ENCODE assay signal across 15 mouse cellular contexts in genomic region chr8:120440739-120441138, GRCm38 (mm10).
DNase-seq lines count a peak whose midpoint lies in the region; ATAC-seq lines count a peak whose summit lies in the region.
"Had no signal": no experiment of that assay in that cellular context is flagged by ENCODE, and none has a peak within 500 bp of the region (broad histone marks: within the 10 kb centered on the region; RNA-seq: fewer than 3 reads in every experiment).

No protein-coding gene starts in this region.

- H3K36me3 ChIP-seq in forebrain, embryonic 14.5 days (ENCODE audit: control insufficient read depth, insufficient read depth, low read length): no peaks in the 10 kb centered on the region
- H3K36me3 ChIP-seq: heart, embryonic 15.5 days had no signal

- ATAC-seq in forebrain, embryonic 14.5 days: no peak

- DNase-seq in layer of hippocampus, adult 18-20 months (ENCODE audit: low spot score in 2 of 2): peak; percentile 61 to 80
- DNase-seq in layer of hippocampus, postnatal 25 days (ENCODE audit: extremely low spot score in 1 of 2, low spot score in 1 of 2): no peak
- DNase-seq in forebrain, embryonic 14.5 days (ENCODE audit: low spot score): no peak
- peak; percentile 66 to 67 for DNase-seq in layer of hippocampus, postnatal 36 days
- peak; percentile 62 to 65 for DNase-seq in right cerebral cortex, adult 2 months (ENCODE audit: low spot score in 2 of 2)
- DNase-seq in kidney, adult 11 months: no peak
- DNase-seq in gastrocnemius, postnatal 25 days: no peak
- DNase-seq in thymus, postnatal 14 days: no peak
- DNase-seq: adrenal gland, postnatal 14 days; cerebellum, adult 9-11 months; gastrocnemius, postnatal 10 days; liver; thymus, postnatal 25 days had no signal

- no peaks in the 10 kb centered on the region for H3K27me3 ChIP-seq in forebrain, embryonic 14.5 days (replicated peaks; ENCODE audit: control insufficient read depth, insufficient read depth, low read length)
- H3K27me3 ChIP-seq: heart, embryonic 15.5 days had no signal

- no peak overlapping the region for H3K9ac ChIP-seq in forebrain, embryonic 14.5 days (ENCODE audit: low read length)
- H3K9ac ChIP-seq: heart, embryonic 15.5 days had no signal

- no peaks in the 10 kb centered on the region for H3K9me3 ChIP-seq in forebrain, embryonic 14.5 days (replicated peaks; ENCODE audit: control insufficient read depth, low read length)
- H3K9me3 ChIP-seq: heart, embryonic 15.5 days had no signal

- peaks cover 62% of the 10 kb centered on the region for H3K4me1 ChIP-seq in forebrain, embryonic 14.5 days (ENCODE audit: control insufficient read depth, insufficient read depth, low read length)

- no peak overlapping the region for H3K4me3 ChIP-seq in forebrain, embryonic 14.5 days (ENCODE audit: low read depth, low read length)
- H3K4me3 ChIP-seq: heart, embryonic 15.5 days had no signal

- 48% methylated on average over 12 of the region's 12 CpGs for WGBS in forebrain, embryonic 14.5 days

- no peak overlapping the region for H3K4me2 ChIP-seq in forebrain, embryonic 14.5 days (ENCODE audit: low read length)
- H3K4me2 ChIP-seq: heart, embryonic 15.5 days had no signal

- peak overlapping the region; percentile 74; the same call in 1 of the 2 replicates for H3K27ac ChIP-seq in forebrain, embryonic 14.5 days (ENCODE audit: low read depth, low read length)
- H3K27ac ChIP-seq: heart, embryonic 15.5 days; kidney, postnatal 0 days had no signal

Comparison
In these comparisons a context has a peak if more than half of its experiments do, and no peak if none do; other contexts are left out.
1. DNase-seq: peak in layer of hippocampus, adult 18-20 months (2 of 2), layer of hippocampus, postnatal 36 days (2 of 2) and right cerebral cortex, adult 2 months (2 of 2); none in layer of hippocampus, postnatal 25 days (0 of 2), forebrain, embryonic 14.5 days (single experiment), kidney, adult 11 months (single experiment), gastrocnemius, postnatal 25 days (single experiment) and thymus, postnatal 14 days (single experiment).